Mouse (Mus musculus) limb, embryonic 12.5 days (tissue): ENCODE measurements at regions not wholly inside any gene's neighbourhood (a gene's known extent, or its start where the extent isn't known, plus 50 kb on each side); places are given as distances from the start of the nearest gene placed in this dataset.

ENCODE experiments used
- ATAC-seq: fragments of 200-750 bp; cut with Nextera tagmentation; 2 replicates; pipeline ENCODE4 v1.8.0; 2017; ENCODE audit warnings: low read depth, moderate TSS enrichment; ENCODE audit not compliant: insufficient number of reproducible peaks, insufficient read depth, low FRiP score, low TSS enrichment
- H3K27ac ChIP-seq: fragments of 300-500 bp; sonication (generic); 2 replicates; pipeline ENCODE4 v1.5.1; 2016; ENCODE audit warnings: mild to moderate bottlenecking, moderate library complexity
- H3K27me3 ChIP-seq: fragments of 300-500 bp; sonication (generic); 2 replicates; pipeline ENCODE4 v1.6.1; 2016; ENCODE audit warnings: mild to moderate bottlenecking, moderate library complexity
- H3K36me3 ChIP-seq: fragments of 300-500 bp; sonication (generic); 2 replicates; pipeline ENCODE4 v1.6.1; 2016; ENCODE audit warnings: mild to moderate bottlenecking, moderate library complexity
- H3K4me1 ChIP-seq: fragments of 300-500 bp; sonication (generic); replicated peaks from 2 replicates; pipeline ENCODE4 v1.6.1; 2016
- H3K4me2 ChIP-seq: fragments of 300-500 bp; sonication (generic); 2 replicates; pipeline ENCODE4 v1.6.1; 2016; ENCODE audit warnings: mild to moderate bottlenecking, moderate library complexity
- H3K4me3 ChIP-seq: fragments of 300-500 bp; sonication (generic); replicated peaks from 2 replicates; pipeline ENCODE4 v1.5.1; 2016; ENCODE audit warnings: mild to moderate bottlenecking
- H3K9ac ChIP-seq: fragments of 300-500 bp; sonication (generic); replicated peaks from 2 replicates; pipeline ENCODE4 v1.6.1; 2016; ENCODE audit warnings: mild to moderate bottlenecking, moderate library complexity
- H3K9me3 ChIP-seq: fragments of 300-500 bp; sonication (generic); 2 replicates; pipeline ENCODE4 v1.6.1; 2016; ENCODE audit warnings: mild to moderate bottlenecking, moderate library complexity
- WGBS: fragments of 180-500 bp; shearing (Covaris S2); methylation state at CpG from one replicate; pipeline ENCODE4 v1.1.7; 2016; 5-methylcytosine and 5-hydroxymethylcytosine counted together

DNA sequence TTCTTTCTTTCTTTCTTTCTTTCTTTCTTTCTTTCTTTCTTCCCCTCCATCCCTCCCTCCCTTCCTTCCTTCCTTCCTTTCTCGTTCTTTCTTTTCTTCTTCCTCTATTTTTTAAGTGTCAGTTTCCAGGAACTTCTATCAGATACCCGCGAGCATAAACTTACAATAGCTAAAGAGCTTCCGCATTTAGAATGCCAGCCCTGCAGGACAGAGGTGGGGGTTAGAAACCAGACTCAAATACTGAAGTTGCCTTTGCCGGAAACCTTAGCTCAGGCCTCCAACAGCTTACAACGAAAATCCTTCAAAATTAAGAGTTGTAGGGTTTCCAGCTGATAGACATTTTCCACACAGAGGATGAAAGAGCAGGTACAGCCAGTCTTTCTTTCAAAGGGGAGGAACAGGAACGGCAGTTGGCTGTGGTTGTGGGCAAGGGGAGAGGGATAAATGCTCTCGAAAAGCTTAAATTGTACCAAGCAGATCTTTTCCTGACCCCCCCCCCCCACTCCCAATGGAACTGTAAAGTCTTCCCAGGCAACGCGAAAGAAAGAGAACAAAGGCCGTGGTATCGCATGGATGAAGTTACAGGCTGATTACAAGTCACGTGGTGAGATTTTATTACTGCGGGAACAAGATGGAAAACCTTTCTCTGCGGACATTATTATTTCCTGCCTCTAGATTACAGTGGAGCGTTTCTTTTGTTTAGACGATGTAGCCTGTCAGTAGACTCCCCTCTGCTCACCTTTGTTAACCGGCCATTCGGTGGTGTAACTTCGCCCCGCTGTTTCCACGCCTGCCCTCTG lies 159.2 kb downstream of the Tgfb2 start:
- peaks cover 11% of the 10 kb centered on the region for H3K4me1 ChIP-seq
- peak overlapping the region; percentile 21; the same call in 1 of the 2 replicates for H3K4me2 ChIP-seq
- peak; percentile 68; the same call in 1 of the 2 replicates for ATAC-seq
- peak overlapping the region; percentile 60 for H3K27ac ChIP-seq
- H3K9me3 ChIP-seq, result no peaks in the 10 kb centered on the region
- H3K36me3 ChIP-seq, result no peaks in the 10 kb centered on the region
- no peak overlapping the region for H3K4me3 ChIP-seq
- 55% methylated on average over 22 of the region's 22 CpGs for WGBS
- H3K9ac ChIP-seq, result no peak overlapping the region
- H3K27me3 ChIP-seq, result no peaks in the 10 kb centered on the region

DNA sequence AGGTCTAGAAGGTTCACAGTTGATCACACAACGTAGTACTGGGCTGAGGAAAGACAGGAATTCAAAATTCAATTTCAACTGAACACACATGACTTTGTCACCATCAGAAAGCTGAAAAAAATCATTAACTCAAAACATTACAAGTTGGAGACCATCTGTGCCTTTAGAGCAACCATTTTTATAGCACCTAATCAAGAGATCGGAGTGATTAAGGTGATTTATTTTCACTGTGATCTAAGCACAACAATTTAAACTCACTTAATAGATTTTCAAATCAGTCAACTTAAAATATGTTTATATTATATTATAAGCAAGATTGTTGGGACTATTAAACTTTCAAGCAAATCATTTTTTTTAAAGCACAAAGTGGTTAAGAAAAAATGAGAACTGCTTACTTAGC lies 165.7 kb downstream of the Tgfb2 start:
- Histone ChIP-seq H3K27ac (no peak overlapping the region), H3K36me3 (no peaks in the 10 kb centered on the region), H3K9ac (no peak overlapping the region), H3K4me1 (no peaks in the 10 kb centered on the region), H3K27me3 (no peaks in the 10 kb centered on the region), H3K9me3 (no peaks in the 10 kb centered on the region), H3K4me2 (no peak overlapping the region), H3K4me3 (no peak overlapping the region)
- 71% methylated on average over 2 of the region's 2 CpGs for WGBS
- no peak for ATAC-seq

DNA sequence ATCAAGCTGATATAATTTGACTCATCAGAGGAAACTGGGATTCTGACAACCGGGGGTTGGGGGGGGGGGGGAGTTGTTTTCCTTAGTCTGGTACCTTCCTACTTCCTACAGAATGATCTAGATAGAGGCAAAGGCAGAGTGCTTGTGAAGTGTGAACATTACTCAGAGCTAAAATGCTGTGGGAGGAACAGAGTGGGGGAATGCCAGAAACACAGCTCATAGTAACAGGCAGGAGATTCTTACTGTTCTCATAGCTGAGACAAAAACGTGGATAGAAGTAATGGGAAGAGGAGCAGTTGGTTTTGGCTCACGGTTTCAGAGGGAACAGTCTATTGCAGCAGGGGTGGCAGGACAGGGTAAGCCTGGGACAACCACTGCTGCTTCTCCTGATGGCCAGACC lies 167.6 kb downstream of the Tgfb2 start:
- Histone ChIP-seq H3K4me2 (no peak overlapping the region), H3K4me1 (no peaks in the 10 kb centered on the region), H3K9me3 (no peaks in the 10 kb centered on the region), H3K36me3 (no peaks in the 10 kb centered on the region), H3K9ac (no peak overlapping the region), H3K4me3 (no peak overlapping the region), H3K27ac (no peak overlapping the region), H3K27me3 (no peaks in the 10 kb centered on the region)
- WGBS, result 86% methylated on average over 3 of the region's 3 CpGs
- ATAC-seq, result no peak

GRCm38 (mm10) chr1:186515976-186516375 lies 189.8 kb downstream of the Tgfb2 start:
- H3K4me2 ChIP-seq, result no peak overlapping the region
- H3K4me3 ChIP-seq, result no peak overlapping the region
- H3K27ac ChIP-seq, result no peak overlapping the region
- H3K9ac ChIP-seq, result no peak overlapping the region
- H3K4me1 ChIP-seq, result no peaks in the 10 kb centered on the region
- no peaks in the 10 kb centered on the region for H3K27me3 ChIP-seq
- 84% methylated on average over 6 of the region's 6 CpGs for WGBS
- H3K9me3 ChIP-seq, result no peaks in the 10 kb centered on the region
- no peaks in the 10 kb centered on the region for H3K36me3 ChIP-seq
- ATAC-seq, result no peak

DNA sequence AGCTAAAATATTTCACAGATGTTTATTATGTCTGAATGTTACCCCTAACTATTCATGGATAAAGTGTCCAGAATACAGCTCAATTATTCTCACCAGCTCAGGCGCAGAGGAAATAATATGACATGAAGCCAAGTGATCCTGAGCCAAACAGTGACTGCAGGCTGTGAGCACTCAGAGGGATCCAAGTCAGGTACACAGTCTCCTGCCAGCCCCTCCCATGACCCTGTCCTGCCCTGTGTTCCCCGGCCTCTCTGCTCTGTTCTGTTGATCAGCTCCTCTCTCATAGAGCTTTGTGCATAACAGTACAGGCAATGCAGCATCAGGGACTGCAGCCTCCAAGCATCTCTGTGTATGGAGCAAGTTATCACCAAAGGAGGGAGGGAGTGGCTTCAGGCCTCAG lies 190.7 kb downstream of the Tgfb2 start:
- H3K27me3 ChIP-seq, result no peaks in the 10 kb centered on the region
- no peak overlapping the region for H3K9ac ChIP-seq
- H3K27ac ChIP-seq, result no peak overlapping the region
- H3K4me2 ChIP-seq, result no peak overlapping the region
- ATAC-seq, result no peak
- H3K4me3 ChIP-seq, result no peak overlapping the region
- H3K9me3 ChIP-seq, result no peaks in the 10 kb centered on the region
- H3K4me1 ChIP-seq, result no peaks in the 10 kb centered on the region
- H3K36me3 ChIP-seq, result no peaks in the 10 kb centered on the region
- 76% methylated on average over 2 of the region's 2 CpGs for WGBS

DNA sequence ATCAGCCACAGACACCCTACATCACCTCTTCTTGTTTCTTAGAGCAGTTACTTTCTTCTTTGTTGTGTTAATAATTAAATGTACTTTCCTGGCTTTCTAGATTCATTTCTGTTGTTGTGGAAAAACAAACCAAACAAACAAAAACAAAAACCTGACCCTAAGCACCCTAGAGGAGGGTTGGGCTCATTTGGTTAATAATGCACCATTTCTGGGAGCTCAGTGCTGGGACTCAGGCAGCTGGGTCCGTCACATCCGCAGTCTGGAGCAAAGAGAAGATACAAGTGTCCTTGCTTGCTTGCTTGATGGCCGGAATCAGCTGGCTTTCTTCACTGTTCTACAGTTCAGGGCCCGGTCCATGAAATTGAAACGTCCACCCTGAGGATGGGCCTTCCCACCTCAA lies 191.9 kb downstream of the Tgfb2 start:
- Histone ChIP-seq H3K9ac (no peak overlapping the region), H3K4me2 (no peak overlapping the region), H3K36me3 (no peaks in the 10 kb centered on the region), H3K4me1 (0 out of 2 replicates have a peak, but pooled peaks cover 2% of the 10 kb centered on the region), H3K9me3 (no peaks in the 10 kb centered on the region), H3K4me3 (no peak overlapping the region), H3K27ac (no peak overlapping the region), H3K27me3 (no peaks in the 10 kb centered on the region)
- ATAC-seq, result no peak
- 81% methylated on average over 5 of the region's 5 CpGs for whole genome bisulfite sequencing

DNA sequence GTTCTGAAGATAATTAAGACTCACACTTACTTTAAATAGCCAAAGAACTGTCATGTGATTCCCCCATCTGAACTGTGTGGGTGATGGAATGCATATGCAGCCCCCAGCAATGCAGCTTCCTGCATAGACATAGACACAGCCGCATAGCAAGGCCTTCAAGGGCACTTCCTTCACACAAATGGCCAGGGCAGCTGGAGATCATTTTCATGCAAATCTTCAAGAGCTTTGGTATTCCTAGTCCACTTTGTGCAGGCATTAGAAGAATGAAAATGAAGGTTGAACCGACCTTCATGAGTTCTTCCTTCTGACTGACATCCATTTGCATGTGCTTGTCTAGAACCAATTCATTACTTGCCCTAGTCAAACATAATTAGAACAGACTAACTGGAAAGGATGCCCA lies 195.3 kb downstream of the Tgfb2 start:
- H3K9me3 ChIP-seq, result no peaks in the 10 kb centered on the region
- no peak overlapping the region for H3K4me2 ChIP-seq
- H3K4me3 ChIP-seq, result no peak overlapping the region
- WGBS, result 49% methylated on average over 2 of the region's 2 CpGs
- H3K4me1 ChIP-seq, result peaks cover 35% of the 10 kb centered on the region
- H3K9ac ChIP-seq, result no peak overlapping the region
- H3K27ac ChIP-seq, result no peak overlapping the region
- no peak for ATAC-seq
- H3K27me3 ChIP-seq, result no peaks in the 10 kb centered on the region
- H3K36me3 ChIP-seq, result no peaks in the 10 kb centered on the region

DNA sequence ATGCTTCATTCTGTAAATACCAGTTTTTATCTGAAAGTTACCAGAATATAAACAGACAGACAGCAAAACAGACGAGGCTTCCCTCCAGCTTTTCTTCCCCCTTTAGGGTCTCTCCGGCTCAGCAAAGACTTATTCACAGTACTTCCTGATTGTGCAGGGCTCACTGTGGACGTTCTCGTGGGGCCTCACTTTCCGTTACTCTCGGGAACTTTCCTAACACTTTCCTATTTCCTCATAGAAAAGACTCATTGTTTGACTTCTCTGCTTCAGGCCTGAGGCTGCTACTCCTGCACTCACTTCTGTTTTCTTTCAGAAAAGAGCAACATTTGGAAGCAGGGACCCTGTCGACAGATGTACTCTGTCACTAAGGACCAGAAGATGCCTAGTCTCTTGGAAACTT lies 197.4 kb downstream of the Tgfb2 start:
- Histone ChIP-seq H3K36me3 (no peaks in the 10 kb centered on the region), H3K4me1 (peaks cover 35% of the 10 kb centered on the region), H3K9me3 (no peaks in the 10 kb centered on the region), H3K4me3 (no peak overlapping the region), H3K4me2 (0 out of 2 replicates have a peak overlapping the region, but pooled peaks have one; percentile 1), H3K27ac (peak overlapping the region; percentile 79), H3K9ac (no peak overlapping the region), H3K27me3 (no peaks in the 10 kb centered on the region)
- WGBS, result 48% methylated on average over 7 of the region's 7 CpGs
- ATAC-seq, result no peak

GRCm38 (mm10) chr1:186507956-186508355 lies 197.8 kb downstream of the Tgfb2 start:
- Histone ChIP-seq H3K36me3 (no peaks in the 10 kb centered on the region), H3K4me3 (no peak overlapping the region), H3K4me2 (0 out of 2 replicates have a peak overlapping the region, but pooled peaks have one; percentile 1), H3K9ac (no peak overlapping the region), H3K4me1 (peaks cover 35% of the 10 kb centered on the region), H3K27me3 (no peaks in the 10 kb centered on the region), H3K9me3 (no peaks in the 10 kb centered on the region), H3K27ac (peak overlapping the region; percentile 79)
- 59% methylated on average over 8 of the region's 8 CpGs for WGBS
- ATAC-seq, result no peak

DNA sequence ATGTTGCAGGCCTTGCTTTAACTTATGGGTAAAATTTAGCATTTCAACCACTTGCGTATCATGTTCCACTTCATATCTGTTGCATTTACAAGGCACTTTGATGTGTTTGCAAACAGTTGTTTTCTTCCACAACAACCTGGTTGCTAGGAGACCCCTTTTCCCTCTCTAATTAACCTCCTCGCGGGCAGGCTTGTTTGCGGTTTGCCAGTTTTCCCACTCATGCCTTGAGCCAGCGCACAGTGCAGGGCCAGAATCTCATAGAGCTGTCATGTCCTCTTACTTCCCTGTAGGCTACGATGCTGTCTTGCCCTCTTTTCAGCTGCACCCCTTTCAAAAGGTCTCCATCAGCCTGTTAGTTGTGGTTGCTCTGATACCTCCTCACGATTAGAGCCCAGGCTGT lies 199.3 kb downstream of the Tgfb2 start:
- peaks cover 37% of the 10 kb centered on the region for H3K4me1 ChIP-seq
- H3K9me3 ChIP-seq, result no peaks in the 10 kb centered on the region
- no peak overlapping the region for H3K4me3 ChIP-seq
- 57% methylated on average over 7 of the region's 7 CpGs for WGBS
- H3K27me3 ChIP-seq, result no peaks in the 10 kb centered on the region
- 0 out of 2 replicates have a peak overlapping the region, but pooled peaks have one; percentile 24 for H3K27ac ChIP-seq
- H3K4me2 ChIP-seq, result no peak overlapping the region
- H3K36me3 ChIP-seq, result no peaks in the 10 kb centered on the region
- ATAC-seq, result no peak
- no peak overlapping the region for H3K9ac ChIP-seq

GRCm38 (mm10) chr1:186505912-186506311 lies 199.9 kb downstream of the Tgfb2 start:
- no peaks in the 10 kb centered on the region for H3K9me3 ChIP-seq
- H3K4me3 ChIP-seq, result no peak overlapping the region
- peaks cover 40% of the 10 kb centered on the region for H3K4me1 ChIP-seq
- ATAC-seq, result no peak
- no peaks in the 10 kb centered on the region for H3K27me3 ChIP-seq
- no peak overlapping the region for H3K27ac ChIP-seq
- 65% methylated on average over 1 of the region's 1 CpGs for WGBS
- no peak overlapping the region for H3K9ac ChIP-seq
- H3K36me3 ChIP-seq, result no peaks in the 10 kb centered on the region
- H3K4me2 ChIP-seq, result no peak overlapping the region
